Mouse (Mus musculus) lung, postnatal 14 days (tissue): Measurements from ENCODE around the gene Orm3.

Experiments
- DNase-seq: peaks from one replicate; pipeline ENCODE4 v3.0.0; 2021

The Orm3 gene

GRCm38 (mm10) chr4:63355877-63356665, at the start of gene Orm3:
Gene Orm3 (plus strand): TSS chr4:63356162.
- DNase-seq, result peak; percentile 33

GRCm38 (mm10) chr4:63307175-63308062, 48.5 kb upstream of the Orm3 start:
- DNase-seq, result peak; percentile 95

- no peak for DNase-seq
Observed at GRCm38 (mm10) chr4:63308316-63308715, 47.6 kb upstream of the Orm3 start.

GRCm38 (mm10) chr4:63310247-63310855, 45.6 kb upstream of the Orm3 start:
- peak; percentile 44 for DNase-seq

GRCm38 (mm10) chr4:63311426-63311825, 44.5 kb upstream of the Orm3 start:
- no peak for DNase-seq

- no peak for DNase-seq
Observed at GRCm38 (mm10) chr4:63314063-63314462, 41.9 kb upstream of the Orm3 start.

- DNase-seq, result peak; percentile 32
Observed at GRCm38 (mm10) chr4:63316076-63316746, 39.8 kb upstream of the Orm3 start.

- DNase-seq, result peak; percentile 78
Observed at GRCm38 (mm10) chr4:63319566-63319965, 36.4 kb upstream of the Orm3 start.

GRCm38 (mm10) chr4:63323275-63323815, 32.6 kb upstream of the Orm3 start:
- DNase-seq, result no peak

GRCm38 (mm10) chr4:63333403-63333802, 22.6 kb upstream of the Orm3 start:
- no peak for DNase-seq

GRCm38 (mm10) chr4:63338414-63339076, 17.4 kb upstream of the Orm3 start:
- no peak for DNase-seq

- no peak for DNase-seq
Observed at GRCm38 (mm10) chr4:63342491-63342890, 13.5 kb upstream of the Orm3 start.

- no peak for DNase-seq
Observed at GRCm38 (mm10) chr4:63343608-63344007, 12.4 kb upstream of the Orm3 start.

GRCm38 (mm10) chr4:63344295-63344694, 11.7 kb upstream of the Orm3 start, which contains the start of gene Orm1:
Gene Orm1 (plus strand): TSS chr4:63344560.
- DNase-seq, result peak; percentile 41

- no peak for DNase-seq
Observed at GRCm38 (mm10) chr4:63345261-63345660, 10.7 kb upstream of the Orm3 start.

GRCm38 (mm10) chr4:63346659-63347058, 9.3 kb upstream of the Orm3 start:
- no peak for DNase-seq

- DNase-seq, result no peak
Observed at GRCm38 (mm10) chr4:63348524-63348923, 7.4 kb upstream of the Orm3 start.

- peak; percentile 45 for DNase-seq
Observed at GRCm38 (mm10) chr4:63356981-63357570, 1.1 kb downstream of the Orm3 start.

GRCm38 (mm10) chr4:63359861-63360260, 3.9 kb downstream of the Orm3 start:
- DNase-seq, result no peak

GRCm38 (mm10) chr4:63362150-63362549, 6.2 kb downstream of the Orm3 start, which contains the start of gene Orm2:
Gene Orm2 (plus strand): TSS chr4:63362449.
- DNase-seq, result peak; percentile 65

- peak; percentile 93 for DNase-seq
Observed at GRCm38 (mm10) chr4:63368577-63368976, 12.6 kb downstream of the Orm3 start.
